Mouse (Mus musculus) midbrain, embryonic 11.5 days (tissue): Measurements from ENCODE around the gene Ppp2r5c. TPM values are rescaled to one million over a fixed set of nuclear protein-coding genes. Genes with fewer than 3 reads are reported as not detected.

Experiments
- ATAC-seq: fragments of 200-750 bp; cut with Nextera tagmentation; 2 replicates; pipeline ENCODE4 v1.8.0; 2017; ENCODE audit warnings: moderate TSS enrichment, moderate library complexity; ENCODE audit not compliant: low FRiP score
- DNase-seq: peaks from one replicate; pipeline ENCODE4 v3.0.0; 2015; ENCODE audit warnings: low spot score; ENCODE audit errors: missing footprints
- H3K27ac ChIP-seq: fragments of 300-500 bp; sonication (generic); 2 replicates; pipeline ENCODE4 v1.5.1; 2014; ENCODE audit warnings: low read depth, low read length
- H3K27me3 ChIP-seq: fragments of 300-500 bp; sonication (generic); 2 replicates; pipeline ENCODE4 v1.6.1; 2014; ENCODE audit warnings: mild to moderate bottlenecking, low read length, moderate library complexity, mixed read lengths; ENCODE audit not compliant: control insufficient read depth, insufficient read depth
- H3K36me3 ChIP-seq: fragments of 300-500 bp; sonication (generic); 2 replicates; pipeline ENCODE4 v1.6.1; 2014; ENCODE audit warnings: mild to moderate bottlenecking, low read length, moderate library complexity, mixed read lengths; ENCODE audit not compliant: control insufficient read depth, insufficient read depth
- H3K4me1 ChIP-seq: fragments of 300-500 bp; sonication (generic); 2 replicates; pipeline ENCODE4 v1.6.1; 2014; ENCODE audit warnings: low read length; ENCODE audit not compliant: control insufficient read depth, insufficient read depth
- H3K4me2 ChIP-seq: fragments of 300-500 bp; sonication (generic); 2 replicates; pipeline ENCODE4 v1.6.1; 2014; ENCODE audit warnings: mild to moderate bottlenecking, moderate library complexity
- H3K4me3 ChIP-seq: fragments of 300-500 bp; sonication (generic); 2 replicates; pipeline ENCODE4 v1.5.1; 2014; ENCODE audit warnings: low read depth, low read length
- H3K9ac ChIP-seq: fragments of 300-500 bp; sonication (generic); 2 replicates; pipeline ENCODE4 v1.6.1; 2014; ENCODE audit warnings: low read length
- H3K9me3 ChIP-seq: fragments of 300-500 bp; sonication (generic); 2 replicates; pipeline ENCODE4 v1.6.1; 2016; ENCODE audit warnings: low read length; ENCODE audit not compliant: control insufficient read depth
- WGBS: fragments of 180-500 bp; shearing (Covaris S2); extraction: QIAGEN DNeasy Blood & Tissue Kit; methylation state at CpG from one replicate; pipeline ENCODE4 v1.1.7; 2014; 5-methylcytosine and 5-hydroxymethylcytosine counted together
- polyA plus RNA-seq: library from polyadenylated mRNA; unstranded; fragments of >200 nt; fragmentation: Nextera tagmentation; extraction: Ambion mirVana; gene quantifications from 2 replicates; pipeline ENCODE4 v1.2.1, GENCODE M21; 2014

Ppp2r5c gene
- polyA plus RNA-seq, 1 experiment from 2014 or later = 175 TPM

DNA sequence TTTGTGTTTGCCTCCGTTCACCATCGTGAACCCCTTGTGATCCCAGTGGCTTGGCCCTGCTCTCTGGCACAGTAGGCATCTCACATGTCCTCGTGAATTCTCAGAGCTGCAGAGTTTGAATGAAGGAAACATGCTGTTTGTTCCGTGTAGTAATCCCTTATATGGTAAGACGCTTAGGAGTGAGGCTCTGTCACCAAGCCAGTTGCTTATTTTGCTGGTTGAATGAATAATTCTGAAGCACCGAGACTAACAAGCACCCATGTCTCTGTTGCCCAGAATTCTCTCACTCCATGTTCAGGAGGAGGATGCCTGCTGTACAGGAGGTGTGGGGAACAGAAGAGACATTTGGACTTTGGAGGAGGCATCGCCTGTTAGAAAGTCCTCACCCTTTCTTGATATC is 9.1 kb downstream of the Ppp2r5c start:
- Histone ChIP-seq H3K27me3 (no peaks in the 10 kb centered on the region), H3K36me3 (no peaks in the 10 kb centered on the region), H3K4me1 (no peaks in the 10 kb centered on the region), H3K4me3 (no peak overlapping the region), H3K9me3 (no peaks in the 10 kb centered on the region), H3K27ac (no peak overlapping the region), H3K9ac (no peak overlapping the region), H3K4me2 (no peak overlapping the region)
- ATAC-seq (no peak), DNase-seq (no peak)
- 89% methylated on average over 7 of the region's 7 CpGs for WGBS

DNA sequence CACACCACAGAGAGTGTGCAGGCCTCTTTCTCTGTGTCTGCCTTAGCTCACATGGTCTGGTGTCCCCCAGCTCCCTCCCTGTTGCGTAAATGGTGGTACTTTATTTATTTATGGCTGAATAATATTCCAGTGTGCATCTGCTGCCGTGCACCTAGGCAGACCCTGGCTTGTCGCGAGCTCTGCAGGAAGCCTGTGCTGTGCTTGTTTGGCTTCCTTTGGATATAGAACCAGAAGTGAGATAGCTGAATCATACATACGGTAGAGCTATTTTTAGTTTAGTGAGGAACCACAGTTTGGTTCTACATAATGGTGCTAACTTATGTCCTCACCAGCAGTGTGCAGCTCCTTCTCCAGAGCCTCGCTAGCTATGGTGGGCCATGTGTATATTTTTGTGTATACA is 11.7 kb downstream of the Ppp2r5c start:
- WGBS = 88% methylated on average over 6 of the region's 6 CpGs
- Histone ChIP-seq H3K9ac (no peak overlapping the region), H3K36me3 (no peaks in the 10 kb centered on the region), H3K4me3 (no peak overlapping the region), H3K27me3 (no peaks in the 10 kb centered on the region), H3K4me2 (no peak overlapping the region), H3K9me3 (no peaks in the 10 kb centered on the region), H3K27ac (no peak overlapping the region), H3K4me1 (no peaks in the 10 kb centered on the region)
- ATAC-seq (no peak), DNase-seq (no peak)

- H3K4me1 ChIP-seq = no peaks in the 10 kb centered on the region
- H3K27ac ChIP-seq = no peak overlapping the region
- H3K36me3 ChIP-seq = no peaks in the 10 kb centered on the region
- H3K9ac ChIP-seq = no peak overlapping the region
- H3K4me3 ChIP-seq = no peak overlapping the region
- H3K27me3 ChIP-seq = no peaks in the 10 kb centered on the region
- 83% methylated on average over 18 of the region's 18 CpGs for WGBS
- H3K9me3 ChIP-seq = no peaks in the 10 kb centered on the region
- no peak overlapping the region for H3K4me2 ChIP-seq
- ATAC-seq = no peak
- no peak for DNase-seq
Measured at GRCm38 (mm10) chr12:110460418-110461300, 13.7 kb downstream of the Ppp2r5c start.

GRCm38 (mm10) chr12:110463711-110464110 is 16.8 kb downstream of the Ppp2r5c start:
- Histone ChIP-seq H3K27me3 (no peaks in the 10 kb centered on the region), H3K36me3 (no peaks in the 10 kb centered on the region), H3K4me2 (no peak overlapping the region), H3K4me1 (no peaks in the 10 kb centered on the region), H3K27ac (no peak overlapping the region), H3K9ac (no peak overlapping the region), H3K4me3 (no peak overlapping the region), H3K9me3 (no peaks in the 10 kb centered on the region)
- 77% methylated on average over 8 of the region's 8 CpGs for WGBS
- ATAC-seq = no peak
- peak; percentile 60 for DNase-seq

DNA sequence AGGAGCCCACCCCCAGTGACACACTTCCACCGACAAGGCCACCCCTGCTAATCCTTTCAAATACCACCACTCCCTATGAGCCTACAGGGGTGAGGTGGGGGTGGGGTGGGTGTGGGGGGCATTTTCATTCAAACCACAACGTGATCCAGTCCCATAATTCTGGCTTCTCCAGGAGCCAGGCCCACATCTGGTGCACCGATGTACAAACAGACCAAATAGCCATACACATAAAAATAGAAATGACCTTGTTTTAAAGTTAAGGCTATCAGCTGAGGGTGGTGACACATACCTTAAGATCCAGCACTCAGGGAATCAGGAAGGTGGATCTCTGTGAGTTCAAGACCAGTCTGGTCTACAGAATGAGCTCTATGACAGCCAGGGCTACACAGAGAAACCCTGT is 24.5 kb downstream of the Ppp2r5c start:
- H3K4me2 ChIP-seq = no peak overlapping the region
- no peaks in the 10 kb centered on the region for H3K36me3 ChIP-seq
- H3K4me1 ChIP-seq = no peaks in the 10 kb centered on the region
- no peak overlapping the region for H3K27ac ChIP-seq
- H3K9ac ChIP-seq = no peak overlapping the region
- no peak for ATAC-seq
- H3K9me3 ChIP-seq = no peaks in the 10 kb centered on the region
- no peaks in the 10 kb centered on the region for H3K27me3 ChIP-seq
- H3K4me3 ChIP-seq = no peak overlapping the region
- DNase-seq = no peak
- 84% methylated on average over 3 of the region's 3 CpGs for WGBS

- Histone ChIP-seq H3K27me3 (no peaks in the 10 kb centered on the region), H3K4me3 (no peak overlapping the region), H3K4me1 (no peaks in the 10 kb centered on the region), H3K9ac (no peak overlapping the region), H3K9me3 (no peaks in the 10 kb centered on the region), H3K4me2 (no peak overlapping the region), H3K27ac (no peak overlapping the region), H3K36me3 (no peaks in the 10 kb centered on the region)
- no peak for ATAC-seq
- no peak for DNase-seq
- WGBS = 82% methylated on average over 3 of the region's 3 CpGs
Measured at GRCm38 (mm10) chr12:110472247-110472646, 25.3 kb downstream of the Ppp2r5c start.

DNA sequence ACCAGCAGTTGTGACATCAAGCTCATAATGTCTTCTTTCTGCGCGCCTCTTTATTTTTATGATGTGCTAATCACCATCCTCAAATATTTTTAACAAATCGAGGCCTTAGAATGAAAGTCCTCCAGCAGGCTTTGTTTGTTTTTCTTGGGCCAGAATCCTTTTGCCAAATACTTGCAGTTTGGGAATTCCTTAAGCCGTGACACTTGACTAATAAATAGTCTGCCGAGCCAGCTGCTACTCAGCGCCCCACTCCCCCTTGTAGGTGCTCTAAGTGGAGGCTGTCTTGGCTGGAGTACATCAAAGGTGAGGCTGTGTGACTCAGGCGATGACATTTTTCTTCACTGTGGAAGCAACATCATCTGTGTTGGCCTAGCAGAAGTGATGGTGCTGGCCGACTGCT is 27.6 kb downstream of the Ppp2r5c start:
- no peaks in the 10 kb centered on the region for H3K27me3 ChIP-seq
- H3K9ac ChIP-seq = no peak overlapping the region
- no peak overlapping the region for H3K27ac ChIP-seq
- H3K4me2 ChIP-seq = no peak overlapping the region
- no peaks in the 10 kb centered on the region for H3K4me1 ChIP-seq
- ATAC-seq = no peak
- no peaks in the 10 kb centered on the region for H3K9me3 ChIP-seq
- H3K36me3 ChIP-seq = no peaks in the 10 kb centered on the region
- DNase-seq = peak; percentile 31
- H3K4me3 ChIP-seq = no peak overlapping the region
- WGBS = 70% methylated on average over 8 of the region's 8 CpGs

DNA sequence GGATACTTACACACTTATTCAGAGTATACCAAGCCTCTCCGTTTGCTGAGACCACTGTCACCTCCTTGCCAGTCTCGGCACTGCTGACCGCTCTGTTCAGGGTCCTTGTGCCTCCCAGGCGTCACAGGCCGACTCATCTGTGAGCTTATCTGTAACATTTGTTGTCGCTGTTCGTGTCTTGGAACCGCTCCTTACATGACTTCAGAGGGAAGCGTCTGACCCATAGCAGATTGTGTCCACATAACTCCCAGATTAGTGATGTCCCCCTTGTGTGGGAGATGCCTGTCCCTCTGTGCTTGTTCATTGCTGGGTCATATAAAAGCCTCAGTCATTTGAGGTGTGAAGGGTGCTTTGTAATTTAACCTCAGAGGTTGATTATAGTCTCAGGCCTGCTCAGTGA is 29.6 kb downstream of the Ppp2r5c start:
- ATAC-seq (no peak), DNase-seq (peak; percentile 69)
- Histone ChIP-seq H3K27me3 (no peaks in the 10 kb centered on the region), H3K4me3 (no peak overlapping the region), H3K36me3 (no peaks in the 10 kb centered on the region), H3K4me2 (no peak overlapping the region), H3K9ac (no peak overlapping the region), H3K4me1 (no peaks in the 10 kb centered on the region), H3K27ac (no peak overlapping the region), H3K9me3 (no peaks in the 10 kb centered on the region)
- 88% methylated on average over 9 of the region's 9 CpGs for WGBS

GRCm38 (mm10) chr12:110477906-110478305 is 31.0 kb downstream of the Ppp2r5c start:
- no peak for ATAC-seq
- no peaks in the 10 kb centered on the region for H3K36me3 ChIP-seq
- 87% methylated on average over 8 of the region's 8 CpGs for WGBS
- H3K27ac ChIP-seq = no peak overlapping the region
- no peaks in the 10 kb centered on the region for H3K27me3 ChIP-seq
- H3K4me3 ChIP-seq = no peak overlapping the region
- no peaks in the 10 kb centered on the region for H3K4me1 ChIP-seq
- no peak overlapping the region for H3K9ac ChIP-seq
- no peak overlapping the region for H3K4me2 ChIP-seq
- peak; percentile 10 for DNase-seq
- H3K9me3 ChIP-seq = no peaks in the 10 kb centered on the region
